Mouse (Mus musculus) kidney, embryonic 16.5 days (tissue): ENCODE data around the gene Pard3. TPM values are rescaled to one million over a fixed set of nuclear protein-coding genes. Genes with fewer than 3 reads are reported as not detected.

ENCODE experiments used
- ATAC-seq: fragments of 200-750 bp; cut with Nextera tagmentation; 2 replicates; pipeline ENCODE4 v1.8.0; 2017; ENCODE audit warnings: moderate TSS enrichment; ENCODE audit not compliant: low FRiP score, low TSS enrichment
- H3K27ac ChIP-seq: fragments of 300-500 bp; sonication (generic); 2 replicates; pipeline ENCODE4 v1.5.1; 2014; ENCODE audit warnings: low read length
- H3K27me3 ChIP-seq: fragments of 300-500 bp; sonication (generic); 2 replicates; pipeline ENCODE4 v1.6.1; 2014; ENCODE audit warnings: low read length, control low read depth, mixed read lengths; ENCODE audit not compliant: insufficient read depth
- H3K36me3 ChIP-seq: fragments of 300-500 bp; sonication (generic); 2 replicates; pipeline ENCODE4 v1.6.1; 2014; ENCODE audit warnings: low read length, control low read depth, mixed read lengths; ENCODE audit not compliant: insufficient read depth
- H3K4me1 ChIP-seq: fragments of 300-500 bp; sonication (generic); 2 replicates; pipeline ENCODE4 v1.6.1; 2014; ENCODE audit warnings: low read length, control low read depth, mixed read lengths; ENCODE audit not compliant: insufficient read depth
- H3K4me2 ChIP-seq: fragments of 300-500 bp; sonication (generic); replicated peaks from 2 replicates; pipeline ENCODE4 v1.6.1; 2014; ENCODE audit warnings: low read depth, low read length
- H3K4me3 ChIP-seq: fragments of 300-500 bp; sonication (generic); 2 replicates; pipeline ENCODE4 v1.5.1; 2014; ENCODE audit warnings: mild to moderate bottlenecking, low read length
- H3K9ac ChIP-seq: fragments of 300-500 bp; sonication (generic); replicated peaks from 2 replicates; pipeline ENCODE4 v1.6.1; 2014; ENCODE audit warnings: low read length
- H3K9me3 ChIP-seq: fragments of 300-500 bp; sonication (generic); 2 replicates; pipeline ENCODE4 v1.6.1; 2016; ENCODE audit warnings: low read length, control low read depth
- WGBS: fragments of 180-500 bp; shearing (Covaris S2); extraction: QIAGEN DNeasy Blood & Tissue Kit; methylation state at CpG from one replicate; pipeline ENCODE4 v1.1.7; 2014; 5-methylcytosine and 5-hydroxymethylcytosine counted together
- polyA plus RNA-seq: library from polyadenylated mRNA; unstranded; fragments of >200 nt; fragmentation: Nextera tagmentation; extraction: Ambion mirVana; gene quantifications from 2 replicates; pipeline ENCODE4 v1.2.1, GENCODE M21; 2015

Pard3 gene
- polyA plus RNA-seq, 1 experiment from 2014 or later, result 25.5 TPM

DNA sequence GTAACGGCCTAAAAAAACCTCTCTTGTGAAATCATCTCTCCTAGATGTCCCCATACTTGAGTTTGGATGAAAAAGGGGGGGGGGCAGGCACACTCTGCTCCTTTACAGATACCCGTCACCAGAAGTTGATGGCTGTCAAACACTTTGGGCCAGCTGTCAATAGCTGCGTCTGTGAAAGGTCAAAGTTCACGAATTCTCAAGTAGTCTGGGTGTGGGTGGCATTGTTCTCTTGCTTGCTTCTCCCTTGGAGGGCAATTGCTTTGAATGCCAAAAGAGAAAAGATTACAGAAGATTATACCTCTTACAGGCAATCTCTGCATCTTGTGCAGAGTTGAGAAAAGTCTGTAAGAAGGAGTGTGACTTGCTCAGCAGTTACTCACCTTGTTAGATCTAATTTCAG, 500.7 kb downstream of the Pard3 start:
- Histone ChIP-seq H3K4me1 (no peaks in the 10 kb centered on the region), H3K36me3 (no peaks in the 10 kb centered on the region), H3K9me3 (no peaks in the 10 kb centered on the region), H3K4me2 (no peak overlapping the region), H3K4me3 (no peak overlapping the region), H3K9ac (no peak overlapping the region), H3K27me3 (no peaks in the 10 kb centered on the region), H3K27ac (no peak overlapping the region)
- no peak for ATAC-seq
- 84% methylated on average over 4 of the region's 4 CpGs for WGBS

DNA sequence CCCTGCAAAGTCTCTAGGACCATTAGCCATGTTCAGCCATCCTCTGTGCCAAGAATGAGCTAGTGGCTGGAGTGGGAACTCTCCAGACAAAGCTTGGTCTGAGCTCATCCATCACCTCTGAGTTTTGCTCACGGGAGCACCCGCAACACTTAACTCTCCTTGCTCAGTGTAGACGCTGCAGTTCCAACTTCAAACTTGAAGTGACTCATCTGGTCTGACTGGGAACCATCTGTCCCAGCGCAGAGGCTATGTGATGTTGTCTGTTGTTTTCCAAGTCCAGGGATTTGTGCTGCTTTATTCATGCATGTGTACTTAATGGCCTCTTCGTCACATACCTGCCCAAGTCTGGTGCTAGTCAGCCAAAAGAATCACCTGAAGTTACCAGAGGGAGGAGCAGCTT, 505.5 kb downstream of the Pard3 start:
- Histone ChIP-seq H3K27ac (no peak overlapping the region), H3K4me2 (no peak overlapping the region), H3K27me3 (no peaks in the 10 kb centered on the region), H3K4me3 (no peak overlapping the region), H3K36me3 (no peaks in the 10 kb centered on the region), H3K9me3 (no peaks in the 10 kb centered on the region), H3K9ac (no peak overlapping the region), H3K4me1 (peaks cover 3% of the 10 kb centered on the region; the same call in 1 of the 2 replicates)
- ATAC-seq, result no peak
- WGBS, result 75% methylated on average over 5 of the region's 5 CpGs

DNA sequence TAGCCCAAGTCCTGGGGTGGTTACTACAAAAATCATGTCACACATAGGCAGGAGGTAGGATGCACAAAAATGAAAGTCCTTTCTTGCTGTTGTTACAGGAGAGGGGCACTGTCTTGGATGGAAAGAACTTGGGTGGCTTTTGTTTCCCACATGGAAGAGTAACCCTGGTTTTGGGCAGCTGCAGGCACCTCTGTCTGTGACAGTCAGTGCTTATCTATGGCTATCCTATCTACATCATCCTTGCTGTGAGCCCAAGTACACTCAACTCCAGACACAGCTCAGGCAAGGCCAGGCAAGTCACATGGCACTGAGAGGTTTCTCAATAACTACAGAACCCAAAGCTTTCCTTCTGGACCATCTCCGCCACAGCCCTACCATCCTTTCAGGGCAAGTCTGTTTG, 506.8 kb downstream of the Pard3 start:
- no peaks in the 10 kb centered on the region for H3K36me3 ChIP-seq
- WGBS, result 80% methylated on average over 1 of the region's 1 CpGs
- ATAC-seq, result no peak

DNA sequence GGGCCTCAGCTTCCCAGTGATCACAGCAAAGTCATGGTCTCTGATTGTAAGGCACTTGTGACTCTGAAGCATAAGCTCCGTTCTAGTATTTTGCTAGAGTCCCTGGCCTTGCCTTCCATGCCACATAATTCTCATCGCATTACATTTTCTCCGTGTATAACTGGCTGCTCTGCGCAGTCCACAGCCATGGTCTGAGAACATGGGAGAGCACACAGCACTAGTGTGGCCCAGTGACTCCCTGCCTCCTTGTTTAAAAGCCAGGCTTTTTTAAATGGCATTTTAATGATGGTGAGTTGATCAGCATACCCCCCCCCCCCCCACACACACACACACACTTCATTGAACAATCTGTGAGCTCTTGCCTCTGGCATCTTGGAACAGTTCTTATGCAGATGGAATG, 508.8 kb downstream of the Pard3 start:
- ATAC-seq, result no peak
- Histone ChIP-seq H3K4me3 (no peak overlapping the region), H3K36me3 (no peaks in the 10 kb centered on the region), H3K9me3 (no peaks in the 10 kb centered on the region), H3K27ac (no peak overlapping the region), H3K9ac (no peak overlapping the region), H3K4me2 (no peak overlapping the region), H3K4me1 (peaks cover 3% of the 10 kb centered on the region; the same call in 1 of the 2 replicates), H3K27me3 (no peaks in the 10 kb centered on the region)
- WGBS, result 91% methylated on average over 4 of the region's 4 CpGs

More for the DNA sequence above, 506.8 kb downstream of the Pard3 start:
- Histone ChIP-seq H3K4me3 (no peak overlapping the region), H3K4me1 (peaks cover 3% of the 10 kb centered on the region; the same call in 1 of the 2 replicates), H3K27me3 (no peaks in the 10 kb centered on the region), H3K4me2 (no peak overlapping the region), H3K27ac (no peak overlapping the region), H3K9me3 (no peaks in the 10 kb centered on the region), H3K9ac (no peak overlapping the region)

DNA sequence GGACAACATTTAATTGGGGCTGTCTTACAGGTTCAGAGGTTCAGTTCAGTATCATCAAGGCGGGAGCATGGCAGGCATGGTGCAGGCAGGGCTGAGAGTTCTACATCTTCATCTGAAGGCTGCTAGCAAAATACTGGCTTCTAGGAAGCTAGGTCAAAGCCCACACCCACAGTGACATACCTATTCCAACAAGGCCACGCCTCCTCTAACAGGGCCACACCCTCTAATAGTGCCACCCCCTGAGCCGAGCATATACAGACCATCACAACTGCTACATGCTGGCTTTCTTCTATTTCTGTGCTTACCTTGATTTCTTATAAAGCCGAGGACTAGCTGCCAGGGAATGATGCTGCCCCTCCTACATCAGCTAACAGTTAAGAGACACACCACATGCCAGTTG, 513.0 kb downstream of the Pard3 start:
- WGBS, result 89% methylated on average over 4 of the region's 4 CpGs

DNA sequence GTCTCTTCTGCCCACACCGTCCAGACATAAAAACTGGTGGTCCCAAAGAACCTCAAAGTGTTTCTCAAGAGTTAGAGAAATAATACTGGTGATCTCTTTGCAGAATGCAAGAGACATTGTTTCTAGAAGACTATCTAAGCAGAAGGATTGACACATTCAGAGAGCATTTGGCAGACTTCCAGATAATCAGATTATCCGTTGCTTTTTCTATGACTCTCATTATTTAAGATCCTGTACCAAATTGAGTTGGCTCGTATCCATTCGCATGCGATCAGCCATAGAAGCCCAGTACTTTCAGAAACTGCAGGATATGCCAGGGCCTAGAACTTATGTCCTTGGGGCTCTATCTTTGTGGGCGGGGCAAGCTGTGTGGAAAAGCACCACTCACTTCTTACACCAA, 514.0 kb downstream of the Pard3 start:
- Histone ChIP-seq H3K4me3 (no peak overlapping the region), H3K9me3 (no peaks in the 10 kb centered on the region), H3K9ac (no peak overlapping the region), H3K36me3 (no peaks in the 10 kb centered on the region), H3K4me2 (no peak overlapping the region), H3K27ac (no peak overlapping the region), H3K27me3 (no peaks in the 10 kb centered on the region; the same call in 1 of the 2 replicates), H3K4me1 (no peaks in the 10 kb centered on the region)
- ATAC-seq, result no peak
- 80% methylated on average over 6 of the region's 6 CpGs for WGBS

More for the DNA sequence above, 513.0 kb downstream of the Pard3 start:
- no peaks in the 10 kb centered on the region for H3K36me3 ChIP-seq
- H3K4me3 ChIP-seq, result no peak overlapping the region
- H3K4me1 ChIP-seq, result no peaks in the 10 kb centered on the region; the same call in 1 of the 2 replicates
- no peak overlapping the region for H3K9ac ChIP-seq
- no peak for ATAC-seq
- H3K4me2 ChIP-seq, result no peak overlapping the region
- H3K27ac ChIP-seq, result no peak overlapping the region
- H3K27me3 ChIP-seq, result no peaks in the 10 kb centered on the region; the same call in 1 of the 2 replicates
- H3K9me3 ChIP-seq, result no peaks in the 10 kb centered on the region

DNA sequence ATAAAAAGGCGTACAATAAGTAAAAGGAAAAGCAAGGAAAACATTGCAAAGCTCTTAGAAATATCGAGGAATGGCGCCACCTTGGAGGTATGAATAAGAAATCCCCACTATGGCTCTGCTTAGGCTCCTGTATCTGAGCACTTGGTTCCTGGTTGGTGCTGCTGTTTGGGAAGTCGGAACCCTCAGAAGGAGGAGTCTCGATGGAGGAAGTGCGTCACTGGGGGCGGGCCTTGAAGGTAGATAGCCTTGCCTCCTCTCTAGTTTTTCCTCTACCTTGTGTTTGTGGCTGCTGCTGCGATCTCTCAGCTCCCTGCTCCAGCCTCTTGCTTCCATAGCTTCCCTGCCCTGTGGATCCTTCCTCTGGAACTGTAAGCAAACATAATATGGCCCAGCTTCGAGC, 515.7 kb downstream of the Pard3 start:
- no peak for ATAC-seq
- 92% methylated on average over 9 of the region's 9 CpGs for WGBS
- Histone ChIP-seq H3K27ac (no peak overlapping the region), H3K4me2 (no peak overlapping the region), H3K9me3 (no peaks in the 10 kb centered on the region), H3K27me3 (no peaks in the 10 kb centered on the region; the same call in 1 of the 2 replicates), H3K9ac (no peak overlapping the region), H3K4me1 (no peaks in the 10 kb centered on the region), H3K36me3 (no peaks in the 10 kb centered on the region), H3K4me3 (no peak overlapping the region)

DNA sequence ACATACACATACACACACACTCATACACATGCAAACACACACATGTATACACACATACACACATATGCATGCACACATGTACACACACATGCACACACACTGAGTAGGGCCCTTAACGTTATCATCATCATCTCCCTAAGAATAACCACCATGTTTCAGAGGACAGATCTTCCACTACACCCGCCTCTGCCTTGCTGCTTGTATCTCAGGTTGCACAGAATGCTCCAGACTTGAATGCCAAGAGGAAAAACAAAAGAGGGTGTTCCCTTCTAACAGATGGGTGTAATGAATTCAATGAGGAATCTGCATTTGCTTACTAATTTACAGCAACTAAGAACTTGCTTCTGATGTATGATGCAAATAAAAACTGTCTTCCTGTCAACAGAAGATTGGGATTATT, 519.7 kb downstream of the Pard3 start:
- no peak overlapping the region for H3K4me2 ChIP-seq
- H3K9me3 ChIP-seq, result no peaks in the 10 kb centered on the region
- no peaks in the 10 kb centered on the region for H3K4me1 ChIP-seq
- H3K36me3 ChIP-seq, result no peaks in the 10 kb centered on the region
- H3K9ac ChIP-seq, result no peak overlapping the region
- H3K4me3 ChIP-seq, result no peak overlapping the region
- no peak overlapping the region for H3K27ac ChIP-seq
- no peak for ATAC-seq
- no peaks in the 10 kb centered on the region; the same call in 1 of the 2 replicates for H3K27me3 ChIP-seq
- 89% methylated on average over 2 of the region's 2 CpGs for WGBS

DNA sequence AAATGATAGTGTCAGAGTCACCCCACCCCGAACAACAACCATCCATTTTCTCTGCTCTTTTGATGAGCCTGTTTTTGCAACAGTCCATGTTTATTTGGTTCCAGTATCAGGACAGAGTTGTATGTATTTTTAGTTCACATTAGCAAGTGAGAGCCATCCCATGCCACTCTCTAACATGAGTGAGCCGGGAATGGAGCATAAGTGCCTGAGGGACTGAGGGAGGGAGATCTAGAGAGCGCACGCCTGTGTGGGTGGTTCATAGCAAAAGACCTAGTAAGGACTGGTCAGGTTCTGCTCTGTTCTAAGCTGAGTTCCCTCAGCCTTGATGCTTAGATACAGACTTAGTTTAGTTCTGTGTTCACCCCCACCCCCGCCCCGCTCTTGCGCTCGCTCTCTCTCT, 521.9 kb downstream of the Pard3 start:
- H3K36me3 ChIP-seq, result no peaks in the 10 kb centered on the region
- ATAC-seq, result no peak
- no peaks in the 10 kb centered on the region for H3K4me1 ChIP-seq
- no peaks in the 10 kb centered on the region for H3K9me3 ChIP-seq
- H3K9ac ChIP-seq, result no peak overlapping the region
- no peak overlapping the region for H3K4me2 ChIP-seq
- H3K27ac ChIP-seq, result no peak overlapping the region
- WGBS, result 93% methylated on average over 8 of the region's 8 CpGs
- no peak overlapping the region for H3K4me3 ChIP-seq
- no peaks in the 10 kb centered on the region; the same call in 1 of the 2 replicates for H3K27me3 ChIP-seq

DNA sequence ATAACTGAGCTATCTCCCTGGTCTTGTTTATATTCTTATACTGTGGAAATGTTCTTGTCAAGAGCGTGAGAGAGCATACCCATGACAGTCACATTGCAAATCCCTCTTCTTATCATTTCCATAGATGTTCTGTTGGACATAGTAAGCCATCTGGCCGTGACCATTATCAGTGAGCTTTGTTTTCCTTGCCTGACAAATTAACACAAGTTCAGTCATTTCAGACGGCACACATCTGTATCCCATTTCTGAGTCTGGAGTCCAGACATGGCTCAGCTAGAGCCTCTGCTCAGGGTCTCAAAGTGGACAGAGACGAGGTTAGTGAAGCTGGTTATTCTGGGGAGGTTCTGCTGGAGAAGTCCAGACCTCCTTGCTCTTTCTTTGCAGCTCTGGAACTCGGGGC, 523.0 kb downstream of the Pard3 start:
- Histone ChIP-seq H3K27me3 (no peaks in the 10 kb centered on the region), H3K4me1 (no peaks in the 10 kb centered on the region), H3K36me3 (no peaks in the 10 kb centered on the region), H3K4me3 (no peak overlapping the region), H3K4me2 (no peak overlapping the region), H3K27ac (no peak overlapping the region), H3K9ac (no peak overlapping the region), H3K9me3 (no peaks in the 10 kb centered on the region)
- WGBS, result 63% methylated on average over 5 of the region's 5 CpGs
- no peak for ATAC-seq
